Mouse (Mus musculus): ENCODE results near the gene Cttn.

Gene Cttn

DNA sequence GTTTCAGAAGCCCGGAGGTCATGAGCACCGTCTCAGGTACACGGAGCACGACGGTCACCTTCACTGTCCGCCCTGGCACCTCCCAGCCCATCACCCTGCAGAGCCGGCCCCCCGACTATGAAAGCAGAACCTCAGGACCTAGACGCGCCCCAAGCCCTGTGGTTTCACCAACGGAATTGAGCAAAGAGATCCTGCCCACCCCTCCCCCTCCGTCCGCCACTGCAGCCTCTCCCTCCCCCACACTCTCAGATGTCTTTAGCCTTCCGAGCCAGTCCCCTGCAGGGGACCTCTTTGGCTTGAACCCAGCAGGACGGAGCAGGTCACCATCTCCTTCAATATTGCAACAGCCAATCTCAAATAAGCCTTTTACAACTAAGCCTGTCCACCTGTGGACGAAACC is 50.3 kb downstream of the Cttn start:
- peaks cover 36% of the 10 kb centered on the region for H3K4me1 ChIP-seq (replicated peaks; ENCODE audit: low read depth, low read length)
- no peak overlapping the region for H3K4me3 ChIP-seq (replicated peaks; ENCODE audit: low read length)
- H3K9me3 ChIP-seq (ENCODE audit: low read length) = no peaks in the 10 kb centered on the region
- H3K27me3 ChIP-seq (ENCODE audit: insufficient read depth, low read length) = peaks cover 20% of the 10 kb centered on the region
- no peak for TF ChIP-seq POU5F1 (IDR thresholded peaks at IDR 0.05; ENCODE audit: borderline replicate concordance, low read length)
- TF ChIP-seq CTCF (conservative IDR thresholded peaks at IDR 0.05; ENCODE audit: low read length) = no peak
- TF ChIP-seq NANOG (IDR thresholded peaks at IDR 0.05; ENCODE audit: borderline replicate concordance, low read length) = no peak
- no peaks in the 10 kb centered on the region for H3K36me3 ChIP-seq (ENCODE audit: insufficient read depth, low read length)

DNA sequence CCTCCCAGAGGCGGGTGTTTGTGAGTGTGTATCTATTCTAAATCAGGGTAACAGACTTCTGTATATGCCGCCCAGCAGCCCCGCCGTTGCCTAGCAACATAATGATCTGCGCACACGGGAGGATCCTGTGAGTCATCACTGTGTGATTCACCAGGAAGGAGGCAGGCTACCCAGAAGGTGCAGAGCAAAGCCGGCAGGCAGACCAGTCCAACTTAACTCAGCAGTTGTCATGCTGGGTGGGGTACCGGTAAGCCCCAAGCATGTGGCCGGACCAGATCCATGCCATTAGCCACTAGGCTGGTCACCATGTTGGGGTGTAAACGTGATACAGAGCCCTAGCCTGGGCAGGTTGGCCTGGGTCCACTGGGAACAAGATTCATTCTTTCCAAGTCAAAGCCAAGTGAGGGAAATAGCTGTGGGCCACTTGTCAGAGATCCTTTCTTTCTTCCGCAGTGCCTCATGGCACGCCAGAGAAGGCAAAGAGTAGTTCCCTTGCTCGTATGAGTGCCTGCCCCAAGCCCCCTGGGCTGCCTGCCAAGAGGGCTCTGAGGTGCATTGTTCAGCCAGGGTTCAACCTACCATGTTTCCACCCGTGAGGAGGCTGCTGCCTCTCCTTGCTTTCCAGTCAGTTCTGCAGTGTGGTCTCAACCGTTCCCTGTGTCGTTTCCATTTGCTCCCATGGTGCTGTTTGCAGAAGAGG is 53.0 kb downstream of the Cttn start:
- TF ChIP-seq NANOG (IDR thresholded peaks at IDR 0.05; ENCODE audit: borderline replicate concordance, low read length) (no peak), CTCF (conservative IDR thresholded peaks at IDR 0.05; ENCODE audit: low read length) (no peak), POU5F1 (IDR thresholded peaks at IDR 0.05; ENCODE audit: borderline replicate concordance, low read length) (no peak)
- Histone ChIP-seq H3K9me3 (ENCODE audit: low read length) (no peaks in the 10 kb centered on the region), H3K4me3 (replicated peaks; ENCODE audit: low read length) (peak overlapping the region; percentile 32), H3K27me3 (ENCODE audit: insufficient read depth, low read length) (peaks cover 26% of the 10 kb centered on the region), H3K4me1 (replicated peaks; ENCODE audit: low read depth, low read length) (peaks cover 42% of the 10 kb centered on the region), H3K36me3 (ENCODE audit: insufficient read depth, low read length) (no peaks in the 10 kb centered on the region)

DNA sequence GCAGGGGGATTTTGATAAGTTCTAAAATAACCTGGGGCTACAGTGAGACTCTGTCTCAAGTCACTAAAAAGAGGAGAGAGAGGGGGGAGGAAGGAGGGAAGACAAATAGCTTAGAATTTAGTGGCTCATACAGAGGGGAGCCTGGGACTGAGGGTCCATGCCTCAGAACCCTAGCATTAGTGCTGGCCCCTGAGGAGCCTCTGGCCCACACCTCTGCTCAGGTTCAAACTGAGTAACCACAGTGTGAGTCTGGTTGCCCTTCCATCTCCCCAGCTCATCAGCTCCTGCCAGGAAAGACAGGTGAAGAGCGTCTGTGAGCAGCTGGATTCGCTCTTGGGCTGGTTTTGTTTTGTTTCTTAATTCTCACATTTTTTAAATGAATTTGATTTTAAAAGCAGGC is 53.6 kb downstream of the Cttn start:
- Histone ChIP-seq H3K9me3 (ENCODE audit: low read length) (no peaks in the 10 kb centered on the region), H3K4me3 (replicated peaks; ENCODE audit: low read length) (no peak overlapping the region), H3K27me3 (ENCODE audit: insufficient read depth, low read length) (peaks cover 31% of the 10 kb centered on the region), H3K36me3 (ENCODE audit: insufficient read depth, low read length) (no peaks in the 10 kb centered on the region), H3K4me1 (replicated peaks; ENCODE audit: low read depth, low read length) (peaks cover 48% of the 10 kb centered on the region)
- TF ChIP-seq POU5F1 (IDR thresholded peaks at IDR 0.05; ENCODE audit: borderline replicate concordance, low read length) (no peak), NANOG (IDR thresholded peaks at IDR 0.05; ENCODE audit: borderline replicate concordance, low read length) (no peak), CTCF (conservative IDR thresholded peaks at IDR 0.05; ENCODE audit: low read length) (no peak)

DNA sequence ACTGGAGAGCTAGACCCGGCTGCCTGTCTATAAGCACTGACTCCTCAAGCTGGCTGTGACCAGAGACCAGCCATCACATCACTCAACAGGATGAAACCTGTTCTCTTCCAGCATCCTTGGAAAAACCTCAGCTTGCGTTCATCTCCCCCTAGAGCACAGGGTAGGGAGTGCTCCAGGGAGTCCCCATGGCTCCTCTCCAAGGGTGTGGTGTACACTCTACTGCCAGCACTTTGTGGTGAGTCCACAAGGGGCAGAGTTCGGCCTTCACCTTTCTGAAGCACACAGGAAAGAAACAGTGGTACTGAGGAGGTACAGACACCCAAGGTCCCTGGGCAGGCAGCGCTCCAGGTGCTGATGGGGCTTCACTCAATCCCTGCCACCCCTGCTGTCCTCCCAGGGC is 55.0 kb downstream of the Cttn start:
- H3K4me1 ChIP-seq (replicated peaks; ENCODE audit: low read depth, low read length) = peaks cover 58% of the 10 kb centered on the region
- no peak overlapping the region for H3K4me3 ChIP-seq (replicated peaks; ENCODE audit: low read length)
- H3K27me3 ChIP-seq (ENCODE audit: insufficient read depth, low read length) = peaks cover 41% of the 10 kb centered on the region
- TF ChIP-seq CTCF (conservative IDR thresholded peaks at IDR 0.05; ENCODE audit: low read length) (peak; percentile 49), POU5F1 (IDR thresholded peaks at IDR 0.05; ENCODE audit: borderline replicate concordance, low read length) (no peak), NANOG (IDR thresholded peaks at IDR 0.05; ENCODE audit: borderline replicate concordance, low read length) (no peak)
- H3K36me3 ChIP-seq (ENCODE audit: insufficient read depth, low read length) = no peaks in the 10 kb centered on the region
- no peaks in the 10 kb centered on the region for H3K9me3 ChIP-seq (ENCODE audit: low read length)

DNA sequence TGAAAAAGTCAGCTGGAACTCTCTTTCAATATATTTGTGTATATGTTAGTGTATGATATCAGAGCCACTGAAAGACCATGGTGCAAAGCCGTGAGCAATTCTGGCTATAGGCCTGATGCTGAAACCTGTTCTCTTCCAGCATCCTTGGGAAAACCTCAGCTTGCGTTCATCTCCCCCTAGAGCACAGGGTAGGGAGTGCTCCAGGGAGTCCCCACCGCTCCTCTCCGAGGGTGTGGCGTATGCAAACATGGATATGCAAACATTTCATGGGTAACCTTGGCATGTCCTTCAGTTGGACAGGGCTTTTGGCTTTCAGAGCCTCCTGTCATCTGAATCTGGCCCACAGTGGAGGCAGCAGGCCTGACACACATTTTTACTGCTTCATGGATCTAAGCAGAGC is 56.2 kb downstream of the Cttn start:
- Histone ChIP-seq H3K4me1 (replicated peaks; ENCODE audit: low read depth, low read length) (peaks cover 61% of the 10 kb centered on the region), H3K9me3 (ENCODE audit: low read length) (no peaks in the 10 kb centered on the region), H3K4me3 (replicated peaks; ENCODE audit: low read length) (no peak overlapping the region), H3K36me3 (ENCODE audit: insufficient read depth, low read length) (no peaks in the 10 kb centered on the region), H3K27me3 (ENCODE audit: insufficient read depth, low read length) (peaks cover 49% of the 10 kb centered on the region)
- TF ChIP-seq POU5F1 (IDR thresholded peaks at IDR 0.05; ENCODE audit: borderline replicate concordance, low read length) (no peak), CTCF (conservative IDR thresholded peaks at IDR 0.05; ENCODE audit: low read length) (0 out of 2 replicates have a peak, but pooled peaks have one; percentile 6), NANOG (IDR thresholded peaks at IDR 0.05; ENCODE audit: borderline replicate concordance, low read length) (no peak)

DNA sequence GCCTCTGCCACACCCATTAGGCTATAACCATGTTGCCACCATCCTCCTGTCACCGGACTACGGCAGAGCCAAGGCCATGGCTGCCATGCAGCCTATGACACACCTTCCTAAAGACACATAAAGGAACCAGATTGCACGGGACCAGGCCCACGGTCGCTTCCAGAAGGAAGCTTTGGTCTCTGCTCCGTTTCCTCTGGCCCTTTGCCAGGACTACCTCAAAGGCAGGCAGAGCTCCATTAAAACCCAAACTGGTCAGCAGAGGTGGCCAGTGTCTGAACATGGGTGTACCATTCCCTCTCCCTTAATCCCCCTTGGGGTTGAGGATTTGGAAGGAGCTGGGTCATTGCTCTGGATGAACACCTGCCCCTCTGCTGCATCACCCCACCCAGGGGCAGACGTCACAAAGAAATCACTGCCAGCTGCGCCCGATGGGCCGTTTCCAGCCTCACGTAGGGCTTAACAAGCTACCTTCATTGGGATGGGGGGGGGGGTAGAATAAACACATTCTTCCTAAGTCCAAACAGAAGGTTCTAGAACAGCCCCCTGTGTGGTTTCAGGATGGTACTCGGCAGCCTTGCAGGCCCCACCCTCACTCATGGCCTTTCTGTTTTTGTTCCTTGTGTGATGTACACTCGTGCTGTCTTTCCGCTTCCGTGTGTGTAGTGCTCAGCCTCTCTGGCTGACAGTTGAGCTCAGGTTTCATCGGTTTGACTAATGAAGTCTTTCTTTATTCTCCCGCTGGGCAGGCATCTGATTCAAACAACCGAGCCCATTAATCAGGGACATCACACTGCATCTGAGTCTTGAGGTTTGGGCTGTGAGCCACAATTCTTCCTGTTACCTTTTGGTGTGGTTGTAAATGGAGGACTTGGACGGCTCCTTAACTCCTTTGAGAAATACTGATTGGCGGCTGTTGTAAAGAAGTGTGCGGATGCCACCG is 58.6 kb downstream of the Cttn start:
- no peak for TF ChIP-seq CTCF (conservative IDR thresholded peaks at IDR 0.05; ENCODE audit: low read length)
- TF ChIP-seq NANOG (IDR thresholded peaks at IDR 0.05; ENCODE audit: borderline replicate concordance, low read length) = no peak
- no peaks in the 10 kb centered on the region for H3K36me3 ChIP-seq (ENCODE audit: insufficient read depth, low read length)
- peaks cover 64% of the 10 kb centered on the region for H3K27me3 ChIP-seq (ENCODE audit: insufficient read depth, low read length)
- no peaks in the 10 kb centered on the region for H3K9me3 ChIP-seq (ENCODE audit: low read length)
- H3K4me3 ChIP-seq (replicated peaks; ENCODE audit: low read length) = no peak overlapping the region
- peaks cover 52% of the 10 kb centered on the region for H3K4me1 ChIP-seq (replicated peaks; ENCODE audit: low read depth, low read length)

DNA sequence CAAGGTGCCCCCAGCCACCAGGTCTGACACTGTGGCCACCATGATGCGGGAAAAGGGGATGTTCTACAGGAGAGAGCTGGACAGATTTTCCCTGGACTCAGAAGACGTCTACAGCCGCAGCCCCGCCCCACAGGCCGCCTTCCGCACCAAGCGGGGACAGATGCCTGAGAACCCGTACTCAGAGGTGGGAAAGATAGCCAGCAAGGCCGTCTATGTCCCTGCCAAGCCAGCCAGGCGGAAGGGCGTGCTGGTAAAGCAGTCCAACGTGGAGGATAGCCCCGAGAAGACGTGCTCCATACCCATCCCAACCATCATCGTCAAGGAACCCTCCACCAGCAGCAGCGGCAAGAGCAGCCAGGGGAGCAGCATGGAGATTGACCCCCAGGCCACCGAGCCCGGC is 61.1 kb downstream of the Cttn start:
- TF ChIP-seq CTCF (conservative IDR thresholded peaks at IDR 0.05; ENCODE audit: low read length) = no peak
- TF ChIP-seq NANOG (IDR thresholded peaks at IDR 0.05; ENCODE audit: borderline replicate concordance, low read length) = no peak
- no peak for TF ChIP-seq POU5F1 (IDR thresholded peaks at IDR 0.05; ENCODE audit: borderline replicate concordance, low read length)
- peaks cover 36% of the 10 kb centered on the region for H3K4me1 ChIP-seq (replicated peaks; ENCODE audit: low read depth, low read length)
- no peaks in the 10 kb centered on the region for H3K9me3 ChIP-seq (ENCODE audit: low read length)
- H3K36me3 ChIP-seq (ENCODE audit: insufficient read depth, low read length) = no peaks in the 10 kb centered on the region
- H3K4me3 ChIP-seq (replicated peaks; ENCODE audit: low read length) = peak overlapping the region; percentile 70
- peaks cover 66% of the 10 kb centered on the region for H3K27me3 ChIP-seq (ENCODE audit: insufficient read depth, low read length)

DNA sequence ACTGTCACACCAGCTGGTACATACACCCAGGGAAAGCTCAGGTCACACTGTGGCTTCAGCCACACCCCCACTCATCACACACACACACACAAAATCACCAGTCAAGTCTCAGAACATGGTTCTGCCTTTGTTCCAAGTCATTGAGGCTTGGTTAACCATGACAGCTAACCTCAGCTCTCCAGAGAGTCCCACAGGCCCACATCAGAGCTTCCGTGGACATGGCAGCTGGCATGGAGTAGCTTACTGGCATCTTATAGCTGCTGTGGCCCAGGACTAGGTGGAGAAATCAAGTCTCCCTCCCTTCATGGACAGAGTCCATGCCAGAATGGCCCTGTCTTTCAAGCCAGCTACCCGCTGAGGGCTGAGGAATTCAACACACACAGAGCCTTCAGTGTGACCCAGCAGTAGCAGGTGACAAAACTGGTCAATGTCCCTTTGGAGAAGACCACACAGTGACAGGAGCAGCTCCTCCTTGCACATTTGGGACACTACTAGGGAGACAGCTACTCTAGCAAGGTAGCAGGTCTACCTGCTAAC is 62.3 kb downstream of the Cttn start:
- Histone ChIP-seq H3K36me3 (ENCODE audit: insufficient read depth, low read length) (no peaks in the 10 kb centered on the region), H3K4me1 (replicated peaks; ENCODE audit: low read depth, low read length) (peaks cover 33% of the 10 kb centered on the region), H3K4me3 (replicated peaks; ENCODE audit: low read length) (no peak overlapping the region), H3K27me3 (ENCODE audit: insufficient read depth, low read length) (peaks cover 66% of the 10 kb centered on the region), H3K9me3 (ENCODE audit: low read length) (no peaks in the 10 kb centered on the region)
- TF ChIP-seq CTCF (conservative IDR thresholded peaks at IDR 0.05; ENCODE audit: low read length) (no peak), NANOG (IDR thresholded peaks at IDR 0.05; ENCODE audit: borderline replicate concordance, low read length) (no peak), POU5F1 (IDR thresholded peaks at IDR 0.05; ENCODE audit: borderline replicate concordance, low read length) (no peak)
